Mouse (Mus musculus) liver, embryonic 13.5 days (tissue): ENCODE measurements at regions not wholly inside any gene's neighbourhood (a gene's known extent, or its start where the extent isn't known, plus 50 kb on each side); places are given as distances from the start of the nearest gene placed in this dataset.

ENCODE experiments used
- ATAC-seq: fragments of 200-750 bp; cut with Nextera tagmentation; 2 replicates; pipeline ENCODE4 v1.8.0; 2017; ENCODE audit warnings: low read depth, mild to moderate bottlenecking, moderate number of reproducible peaks, moderate library complexity
- DNase-seq: peaks from one replicate; pipeline ENCODE4 v3.0.0; 2022
- H3K27ac ChIP-seq: fragments of 300-500 bp; sonication (generic); 2 replicates; pipeline ENCODE4 v1.5.1; 2015; ENCODE audit warnings: moderate library complexity, mild to moderate bottlenecking, inconsistent platforms
- H3K27me3 ChIP-seq: fragments of 300-500 bp; sonication (generic); 2 replicates; pipeline ENCODE4 v1.6.1; 2015; ENCODE audit warnings: mild to moderate bottlenecking, inconsistent platforms
- H3K36me3 ChIP-seq: fragments of 300-500 bp; sonication (generic); 2 replicates; pipeline ENCODE4 v1.6.1; 2015; ENCODE audit warnings: mild to moderate bottlenecking, inconsistent platforms
- H3K4me1 ChIP-seq: fragments of 300-500 bp; sonication (generic); replicated peaks from 2 replicates; pipeline ENCODE4 v1.6.1; 2015; ENCODE audit warnings: inconsistent platforms
- H3K4me2 ChIP-seq: fragments of 300-500 bp; sonication (generic); 2 replicates; pipeline ENCODE4 v1.6.1; 2015; ENCODE audit warnings: inconsistent platforms, mild to moderate bottlenecking, moderate library complexity
- H3K4me3 ChIP-seq: fragments of 300-500 bp; sonication (generic); replicated peaks from 2 replicates; pipeline ENCODE4 v1.5.1; 2015; ENCODE audit warnings: mild to moderate bottlenecking, inconsistent platforms
- H3K9ac ChIP-seq: fragments of 300-500 bp; sonication (generic); 2 replicates; pipeline ENCODE4 v1.6.1; 2015; ENCODE audit warnings: mild to moderate bottlenecking, inconsistent platforms
- H3K9me3 ChIP-seq: fragments of 300-500 bp; sonication (generic); replicated peaks from 2 replicates; pipeline ENCODE4 v1.6.1; 2016; ENCODE audit warnings: inconsistent platforms
- WGBS: fragments of 180-500 bp; shearing (Covaris S2); methylation state at CpG from one replicate; pipeline ENCODE4 v1.1.7; 2015; ENCODE audit not compliant: insufficient replicate concordance; 5-methylcytosine and 5-hydroxymethylcytosine counted together

DNA sequence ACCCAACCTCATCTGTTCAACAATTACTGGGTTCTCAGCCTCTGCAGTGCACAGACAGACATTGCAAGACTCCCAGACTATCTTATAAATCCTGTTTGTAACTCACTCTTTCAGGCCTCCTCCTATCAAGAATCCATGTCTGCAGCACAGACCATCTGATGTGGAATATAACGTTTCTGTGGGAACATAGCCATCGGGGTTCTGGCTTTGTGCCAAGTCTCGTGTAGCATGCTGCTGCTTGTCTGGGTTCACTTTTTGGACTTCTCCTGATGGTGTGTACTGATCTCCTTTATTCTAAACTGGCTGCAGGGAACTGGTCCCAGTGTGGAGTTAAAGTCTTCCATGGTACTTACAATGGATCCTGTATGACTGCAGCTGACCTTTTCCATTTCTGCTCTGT, 418.0 kb upstream of the Cdh4 start:
- Histone ChIP-seq H3K36me3 (no peaks in the 10 kb centered on the region), H3K27ac (no peak overlapping the region), H3K4me3 (no peak overlapping the region), H3K9me3 (no peaks in the 10 kb centered on the region), H3K9ac (no peak overlapping the region), H3K4me2 (no peak overlapping the region), H3K27me3 (no peaks in the 10 kb centered on the region), H3K4me1 (no peaks in the 10 kb centered on the region)
- no peak for DNase-seq
- WGBS, result 52% methylated on average over 3 of the region's 3 CpGs
- ATAC-seq, result no peak

- Histone ChIP-seq H3K4me3 (no peak overlapping the region), H3K4me2 (no peak overlapping the region), H3K9me3 (no peaks in the 10 kb centered on the region), H3K9ac (no peak overlapping the region), H3K27ac (no peak overlapping the region), H3K36me3 (no peaks in the 10 kb centered on the region), H3K27me3 (no peaks in the 10 kb centered on the region), H3K4me1 (no peaks in the 10 kb centered on the region)
- DNase-seq (no peak), ATAC-seq (no peak)
- 74% methylated on average over 2 of the region's 2 CpGs for WGBS
Measured at GRCm38 (mm10) chr2:179033171-179033570, 409.1 kb upstream of the Cdh4 start.

DNA sequence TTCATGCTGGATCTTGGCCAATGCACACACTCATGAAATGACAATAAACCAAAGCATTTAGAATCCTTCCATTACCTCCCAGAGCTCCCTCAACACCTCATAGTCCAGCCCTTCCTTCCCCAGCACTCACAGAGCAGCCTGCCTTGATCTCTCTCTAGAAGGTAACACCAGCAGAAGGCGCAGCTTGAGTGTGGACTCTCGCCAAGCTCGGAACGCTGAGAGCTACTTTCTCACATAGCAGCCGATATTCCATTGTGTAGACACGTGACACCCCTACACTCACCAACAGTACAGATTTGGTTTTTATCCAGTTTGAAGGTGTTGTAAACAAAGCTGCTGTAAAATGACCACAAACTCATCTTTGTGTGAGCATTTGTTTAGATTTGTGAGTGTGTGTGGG, 406.8 kb upstream of the Cdh4 start:
- Histone ChIP-seq H3K36me3 (no peaks in the 10 kb centered on the region), H3K4me2 (no peak overlapping the region), H3K9ac (no peak overlapping the region), H3K27ac (no peak overlapping the region), H3K4me1 (no peaks in the 10 kb centered on the region), H3K9me3 (no peaks in the 10 kb centered on the region), H3K27me3 (no peaks in the 10 kb centered on the region), H3K4me3 (no peak overlapping the region)
- no peak for DNase-seq
- no peak for ATAC-seq
- 55% methylated on average over 6 of the region's 6 CpGs for WGBS

DNA sequence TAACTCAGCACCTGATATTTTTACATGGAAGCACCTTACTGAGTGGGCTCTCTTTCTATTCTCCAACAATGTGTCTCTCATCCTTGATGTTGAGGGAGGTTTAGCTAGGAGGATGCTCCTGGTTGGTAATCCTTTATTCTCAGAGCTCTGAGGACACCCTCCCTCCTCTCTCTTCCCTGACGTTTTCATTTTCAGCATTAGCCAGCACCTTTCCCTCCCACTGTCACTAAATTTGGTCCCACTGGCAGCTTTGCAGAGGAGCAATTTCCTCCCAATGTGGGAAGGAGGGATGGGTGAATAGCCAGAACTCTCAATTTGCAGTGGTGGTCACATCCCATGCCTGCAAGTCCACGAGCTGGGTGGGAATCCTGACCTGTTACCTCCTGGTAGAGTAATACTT, 402.5 kb upstream of the Cdh4 start:
- H3K36me3 ChIP-seq, result no peaks in the 10 kb centered on the region
- H3K9ac ChIP-seq, result no peak overlapping the region
- no peak overlapping the region for H3K27ac ChIP-seq
- no peaks in the 10 kb centered on the region for H3K9me3 ChIP-seq
- no peak overlapping the region for H3K4me3 ChIP-seq
- 13% methylated on average over 2 of the region's 2 CpGs for WGBS
- DNase-seq, result no peak
- ATAC-seq, result no peak
- H3K4me1 ChIP-seq, result no peaks in the 10 kb centered on the region
- no peak overlapping the region for H3K4me2 ChIP-seq
- H3K27me3 ChIP-seq, result no peaks in the 10 kb centered on the region

DNA sequence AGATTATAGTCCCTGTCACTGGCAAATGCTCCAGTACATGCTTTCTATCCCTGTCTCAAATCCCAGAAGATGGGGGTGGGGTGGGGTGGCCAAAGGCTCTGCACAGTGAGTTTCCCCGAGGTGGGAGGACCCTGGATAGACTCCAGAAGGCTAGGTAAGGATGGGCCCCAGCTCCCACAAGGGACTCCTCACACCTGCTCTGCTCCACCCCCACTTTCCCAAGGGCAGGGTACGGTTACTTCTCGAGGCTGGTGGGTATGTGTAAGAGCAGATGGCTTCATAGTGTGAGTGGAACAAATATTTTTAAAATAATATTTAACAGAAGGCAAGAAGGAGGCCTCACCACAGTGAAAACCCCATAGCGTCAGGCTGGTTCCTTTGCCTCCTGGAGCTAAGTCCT, 398.6 kb upstream of the Cdh4 start:
- WGBS, result 38% methylated on average over 4 of the region's 4 CpGs
- Histone ChIP-seq H3K4me3 (no peak overlapping the region), H3K36me3 (no peaks in the 10 kb centered on the region), H3K27me3 (no peaks in the 10 kb centered on the region), H3K9ac (no peak overlapping the region), H3K9me3 (no peaks in the 10 kb centered on the region), H3K27ac (no peak overlapping the region), H3K4me1 (no peaks in the 10 kb centered on the region), H3K4me2 (no peak overlapping the region)
- ATAC-seq (no peak), DNase-seq (no peak)

- Histone ChIP-seq H3K4me1 (no peaks in the 10 kb centered on the region), H3K4me3 (no peak overlapping the region), H3K9ac (no peak overlapping the region), H3K4me2 (no peak overlapping the region), H3K36me3 (no peaks in the 10 kb centered on the region), H3K27me3 (no peaks in the 10 kb centered on the region), H3K9me3 (no peaks in the 10 kb centered on the region), H3K27ac (no peak overlapping the region)
- ATAC-seq (no peak), DNase-seq (no peak)
- 63% methylated on average over 1 of the region's 1 CpGs for WGBS
Measured at GRCm38 (mm10) chr2:179045361-179045760, 396.9 kb upstream of the Cdh4 start.

DNA sequence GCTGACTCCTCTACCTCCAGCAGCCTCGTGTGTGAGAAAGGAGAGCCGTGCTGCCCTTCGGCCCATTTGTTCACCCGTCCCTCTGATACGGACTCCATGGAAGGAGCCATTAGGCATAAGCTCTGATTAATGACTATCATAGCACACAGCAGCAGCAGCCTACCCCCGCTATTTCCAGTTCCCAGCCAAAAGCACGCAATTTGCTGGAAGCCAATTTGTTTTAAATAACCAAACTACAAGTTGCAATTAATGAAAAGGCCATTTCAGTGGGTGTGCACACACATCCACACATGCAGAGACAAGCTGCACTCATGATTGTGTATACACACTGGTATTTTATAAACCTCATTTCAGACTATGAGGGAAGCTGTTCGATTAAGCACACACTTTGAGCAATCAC, 387.8 kb upstream of the Cdh4 start:
- H3K27ac ChIP-seq, result no peak overlapping the region
- H3K4me2 ChIP-seq, result no peak overlapping the region
- H3K9ac ChIP-seq, result no peak overlapping the region
- H3K4me1 ChIP-seq, result no peaks in the 10 kb centered on the region
- no peaks in the 10 kb centered on the region for H3K27me3 ChIP-seq
- ATAC-seq (no peak), DNase-seq (no peak)
- no peak overlapping the region for H3K4me3 ChIP-seq
- H3K36me3 ChIP-seq, result no peaks in the 10 kb centered on the region
- 66% methylated on average over 8 of the region's 8 CpGs for WGBS
- no peaks in the 10 kb centered on the region for H3K9me3 ChIP-seq

DNA sequence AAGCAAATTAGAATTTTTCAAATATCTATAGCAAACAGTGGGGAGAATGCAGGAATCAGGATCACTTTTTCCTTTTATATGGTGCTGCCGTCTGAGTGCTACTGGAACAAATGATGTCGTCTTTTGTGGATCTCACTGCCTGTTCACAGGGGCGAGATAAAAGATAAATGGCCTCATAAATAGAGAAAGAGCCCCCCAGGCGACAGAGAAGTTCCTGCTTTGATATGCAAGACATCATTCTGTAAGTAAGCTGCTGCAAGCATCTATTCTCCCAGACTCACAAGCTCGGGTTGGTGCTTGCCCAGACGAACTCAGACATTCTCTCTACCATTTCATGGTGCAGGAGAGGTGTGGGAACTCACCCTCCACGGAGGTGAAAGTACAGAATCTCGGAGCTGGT, 377.6 kb upstream of the Cdh4 start:
- H3K36me3 ChIP-seq, result no peaks in the 10 kb centered on the region
- H3K4me2 ChIP-seq, result no peak overlapping the region
- H3K27me3 ChIP-seq, result no peaks in the 10 kb centered on the region
- no peak overlapping the region for H3K9ac ChIP-seq
- no peak overlapping the region for H3K27ac ChIP-seq
- no peaks in the 10 kb centered on the region for H3K9me3 ChIP-seq
- DNase-seq, result no peak
- no peaks in the 10 kb centered on the region for H3K4me1 ChIP-seq
- no peak for ATAC-seq
- H3K4me3 ChIP-seq, result no peak overlapping the region
- 37% methylated on average over 8 of the region's 8 CpGs for WGBS

DNA sequence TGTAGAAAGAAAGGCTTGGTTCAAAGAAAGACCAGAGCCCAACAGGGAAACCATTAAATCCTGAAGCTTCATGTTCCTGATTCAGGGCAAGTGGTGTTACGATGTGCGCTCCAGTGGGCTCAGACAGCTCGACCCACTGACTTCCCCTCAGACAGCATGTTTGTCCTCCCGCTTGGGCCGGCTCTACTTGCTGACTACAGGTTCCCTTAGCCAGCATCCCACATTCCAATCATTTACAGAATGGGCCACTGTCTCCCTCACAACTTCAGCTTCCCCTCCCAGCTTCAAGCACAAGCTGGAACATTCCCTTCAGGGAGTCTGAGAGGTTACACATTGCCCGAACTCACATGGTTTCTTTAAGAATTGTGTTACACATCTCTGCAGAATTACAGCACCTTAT, 372.7 kb upstream of the Cdh4 start:
- no peak for ATAC-seq
- Histone ChIP-seq H3K36me3 (no peaks in the 10 kb centered on the region), H3K27ac (no peak overlapping the region), H3K9me3 (no peaks in the 10 kb centered on the region), H3K4me1 (no peaks in the 10 kb centered on the region), H3K9ac (no peak overlapping the region), H3K4me3 (no peak overlapping the region), H3K4me2 (no peak overlapping the region), H3K27me3 (no peaks in the 10 kb centered on the region)
- no peak for DNase-seq
- 50% methylated on average over 6 of the region's 6 CpGs for WGBS

- 29% methylated on average over 1 of the region's 1 CpGs for WGBS
- Histone ChIP-seq H3K4me3 (no peak overlapping the region), H3K4me1 (no peaks in the 10 kb centered on the region), H3K27me3 (no peaks in the 10 kb centered on the region), H3K36me3 (no peaks in the 10 kb centered on the region), H3K9me3 (no peaks in the 10 kb centered on the region), H3K9ac (no peak overlapping the region), H3K27ac (no peak overlapping the region), H3K4me2 (no peak overlapping the region)
- ATAC-seq (no peak), DNase-seq (no peak)
Measured at GRCm38 (mm10) chr2:179070346-179070745, 371.9 kb upstream of the Cdh4 start.

DNA sequence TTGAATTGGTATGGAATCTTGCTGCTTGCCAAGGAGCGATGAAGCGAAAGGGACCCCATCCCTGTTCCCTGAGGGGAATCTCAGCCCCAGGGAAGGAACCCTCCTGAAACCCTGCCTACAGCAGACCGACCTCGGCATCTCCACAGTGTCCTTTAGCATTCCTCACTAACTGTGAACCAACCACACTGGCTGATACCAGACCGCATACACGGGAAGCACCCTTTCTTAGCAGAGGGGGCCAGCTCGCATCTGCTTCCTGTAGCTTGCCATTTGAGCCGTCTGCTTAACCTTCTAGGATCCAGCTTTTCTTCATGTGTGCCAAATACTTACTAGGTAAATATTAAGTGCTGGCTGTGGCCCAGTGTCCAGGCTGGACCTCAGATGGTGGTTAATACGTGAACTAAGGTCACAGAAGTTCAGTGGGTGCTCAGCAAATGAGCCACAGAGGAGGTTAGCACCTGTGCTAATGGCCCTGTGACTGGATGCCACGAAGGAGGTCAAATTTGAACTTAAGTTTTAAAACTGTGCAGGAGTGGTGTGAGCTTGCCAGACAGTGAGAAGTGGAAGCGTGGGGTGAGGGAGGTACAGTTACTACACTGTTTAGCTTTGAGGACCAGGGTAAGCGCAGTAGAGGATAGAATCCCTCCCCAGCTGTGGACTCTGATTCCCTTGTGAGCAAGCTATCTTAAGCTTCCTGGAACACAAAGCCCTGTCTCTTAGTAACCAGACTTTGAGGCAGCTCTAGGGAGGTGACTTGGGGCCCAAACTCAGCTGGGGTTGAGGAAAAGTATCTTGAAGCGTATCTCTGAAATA, 361.6 kb upstream of the Cdh4 start:
- Histone ChIP-seq H3K36me3 (no peaks in the 10 kb centered on the region), H3K27me3 (no peaks in the 10 kb centered on the region), H3K4me2 (no peak overlapping the region), H3K9me3 (no peaks in the 10 kb centered on the region), H3K9ac (no peak overlapping the region), H3K4me3 (no peak overlapping the region), H3K27ac (no peak overlapping the region), H3K4me1 (no peaks in the 10 kb centered on the region)
- no peak for ATAC-seq
- no peak for DNase-seq
- 61% methylated on average over 13 of the region's 13 CpGs for WGBS

DNA sequence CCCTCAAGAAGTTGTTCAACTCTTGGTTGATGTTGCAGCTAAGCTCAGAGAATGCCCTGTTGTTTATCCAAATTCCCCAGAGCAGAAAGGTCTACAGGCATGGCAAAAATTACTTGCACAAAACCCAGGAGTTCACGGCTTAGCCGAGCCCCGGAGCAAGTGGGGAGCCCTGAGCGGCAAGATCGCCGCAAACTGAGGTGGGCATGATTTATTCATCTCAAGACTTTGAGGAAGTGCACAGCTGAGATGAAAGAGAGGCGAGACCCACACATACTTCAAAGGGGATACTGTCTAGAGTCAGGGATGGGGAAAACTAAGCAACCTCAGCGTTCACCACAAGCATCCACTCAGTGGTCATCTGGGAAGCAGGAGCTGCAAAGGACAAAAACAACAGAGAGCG, 355.3 kb upstream of the Cdh4 start:
- 80% methylated on average over 9 of the region's 9 CpGs for WGBS
- no peak for DNase-seq
- peaks cover 8% of the 10 kb centered on the region; the same call in 1 of the 2 replicates for H3K9me3 ChIP-seq
- H3K27me3 ChIP-seq, result no peaks in the 10 kb centered on the region
- H3K4me3 ChIP-seq, result no peak overlapping the region
- H3K4me2 ChIP-seq, result no peak overlapping the region
- H3K27ac ChIP-seq, result no peak overlapping the region
- no peak overlapping the region for H3K9ac ChIP-seq
- ATAC-seq, result no peak
- no peaks in the 10 kb centered on the region for H3K36me3 ChIP-seq
- H3K4me1 ChIP-seq, result no peaks in the 10 kb centered on the region
